Mouse (Mus musculus) cerebellum, postnatal 4 days (tissue): ENCODE measurements around the gene Arpp21.

Experiments
- DNase-seq, 2 experiments: peaks; one replicate each; pipeline ENCODE4 v3.0.0; 2022; ENCODE audit warnings: low spot score in 2 of 2, mixed read lengths in 1 of 2

Arpp21 gene

DNA sequence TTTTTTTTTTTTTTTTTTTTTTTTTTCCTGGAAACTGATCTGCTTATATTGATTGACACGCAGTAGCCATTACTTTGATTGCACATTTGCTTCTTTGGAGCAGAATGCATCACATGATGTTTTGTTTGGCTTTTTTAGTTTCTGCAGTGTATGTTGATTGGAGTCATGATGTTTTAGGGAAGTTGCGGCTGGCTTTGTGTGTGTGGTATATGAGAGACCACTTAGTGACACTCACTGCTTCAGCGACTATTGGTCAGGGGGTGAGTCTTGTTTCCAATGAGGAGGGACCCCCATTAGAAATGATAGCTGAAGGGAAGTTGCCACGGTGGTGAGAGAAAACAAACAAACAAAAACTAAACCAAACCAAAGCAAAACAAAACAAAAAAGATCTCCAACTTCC is 55.7 kb downstream of the Arpp21 start:
- no peak for DNase-seq

DNA sequence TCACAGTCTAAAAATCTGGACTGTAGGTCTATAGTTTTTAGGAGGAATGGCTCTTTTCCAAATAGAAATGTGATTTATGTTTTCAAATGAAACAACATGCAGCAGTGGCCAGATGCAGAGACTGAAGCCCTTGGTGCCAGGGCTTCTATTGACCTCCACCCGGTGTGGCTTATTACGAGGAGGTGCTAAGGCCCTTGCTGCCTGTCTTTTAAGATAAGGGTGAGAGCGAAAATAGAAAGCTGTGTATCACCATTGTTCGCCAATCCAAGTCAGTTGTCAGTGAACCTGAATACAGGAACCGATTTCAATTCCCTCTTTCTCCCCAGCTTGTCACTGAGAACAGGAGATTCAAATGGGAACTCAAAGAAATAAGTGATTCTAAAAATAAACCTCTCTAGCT is 57.3 kb downstream of the Arpp21 start:
- no peak for DNase-seq

GRCm38 (mm10) chr9:112177569-112177968 is 58.2 kb downstream of the Arpp21 start:
- DNase-seq: no peak

- no peak for DNase-seq
Observed at GRCm38 (mm10) chr9:112176317-112176716, 59.4 kb downstream of the Arpp21 start.

- no peak for DNase-seq
Observed at GRCm38 (mm10) chr9:112174407-112175357, 61.1 kb downstream of the Arpp21 start.

GRCm38 (mm10) chr9:112173778-112174177 is 62.0 kb downstream of the Arpp21 start:
- DNase-seq: no peak

- no peak for DNase-seq
Observed at GRCm38 (mm10) chr9:112164677-112165076, 71.1 kb downstream of the Arpp21 start.

DNA sequence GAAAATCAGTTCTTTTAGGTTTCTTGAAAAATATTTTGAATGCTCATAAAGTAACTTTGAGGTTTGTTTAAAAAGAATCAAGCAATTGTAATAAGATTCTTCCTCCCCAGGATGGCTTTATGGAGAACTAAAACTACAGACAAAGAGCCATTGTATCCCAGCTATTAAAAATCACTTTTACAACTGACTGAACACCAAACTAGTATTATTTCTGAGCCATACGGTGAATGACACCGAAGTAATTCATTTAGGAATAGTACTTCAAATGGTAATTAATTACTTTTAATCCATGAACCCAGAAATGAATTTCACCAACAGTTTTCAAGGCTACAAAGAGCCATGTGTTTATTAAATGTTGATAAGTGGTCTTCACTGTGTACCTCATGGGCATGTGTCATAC is 74.8 kb downstream of the Arpp21 start:
- DNase-seq: no peak

GRCm38 (mm10) chr9:112153972-112154371 is 81.8 kb downstream of the Arpp21 start:
- DNase-seq: no peak

DNA sequence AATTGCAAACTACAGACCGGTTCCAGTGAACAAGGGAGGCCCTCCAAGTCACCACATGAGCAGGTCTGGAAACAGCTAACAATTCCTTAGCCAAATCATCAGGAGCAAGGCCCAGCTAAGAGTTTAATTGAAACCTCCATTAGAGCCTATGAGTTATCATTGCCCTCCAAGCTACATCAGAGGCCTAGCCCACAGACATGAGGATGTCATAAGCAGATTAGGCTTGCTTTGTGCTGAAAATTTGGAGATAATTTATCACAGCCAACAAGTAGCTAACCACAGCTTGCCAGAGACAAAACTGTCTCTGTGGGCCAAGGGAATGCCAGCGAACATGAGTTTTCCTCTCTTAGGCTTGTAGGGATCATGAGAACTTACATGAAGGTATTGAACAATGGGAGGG is 83.0 kb downstream of the Arpp21 start:
- no peak for DNase-seq

DNA sequence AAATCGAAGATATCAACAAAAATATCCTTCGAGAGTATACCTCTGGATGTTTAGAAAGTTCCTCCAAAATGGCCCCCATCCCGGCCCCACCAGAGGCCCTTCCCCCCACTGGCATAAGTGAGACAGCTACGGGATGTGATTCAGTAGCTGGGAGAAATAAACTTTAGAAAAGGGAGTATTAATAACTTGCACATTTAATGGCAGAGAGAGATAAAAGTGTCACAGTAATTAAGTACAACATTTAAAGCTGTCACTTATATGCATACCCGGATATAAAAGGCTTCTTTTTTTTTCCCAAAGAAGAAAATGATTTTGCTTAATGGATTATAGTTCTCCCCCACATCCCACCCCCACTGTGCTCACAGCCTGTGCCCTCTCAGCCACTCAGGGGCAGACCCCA is 84.6 kb downstream of the Arpp21 start:
- DNase-seq: no peak

DNA sequence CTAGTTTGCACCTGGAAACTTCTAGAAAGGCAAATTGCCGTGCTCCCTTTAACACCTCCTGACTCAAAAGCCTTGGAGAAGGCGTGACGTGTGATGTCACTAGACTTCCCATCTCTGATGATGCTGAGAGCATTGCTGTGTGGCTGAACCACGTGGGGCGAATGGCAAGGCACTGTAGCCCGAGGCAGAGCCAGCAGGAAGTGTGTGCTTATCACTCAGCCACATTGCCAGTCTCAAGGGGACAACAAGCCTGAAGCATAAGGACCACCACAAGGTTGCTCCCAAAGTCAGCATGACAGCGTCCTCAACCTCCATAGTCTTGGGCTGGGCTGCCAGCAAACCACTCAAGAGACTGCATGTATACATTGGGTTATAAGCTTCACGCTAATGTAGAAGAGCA is 95.1 kb downstream of the Arpp21 start:
- DNase-seq: no peak

DNA sequence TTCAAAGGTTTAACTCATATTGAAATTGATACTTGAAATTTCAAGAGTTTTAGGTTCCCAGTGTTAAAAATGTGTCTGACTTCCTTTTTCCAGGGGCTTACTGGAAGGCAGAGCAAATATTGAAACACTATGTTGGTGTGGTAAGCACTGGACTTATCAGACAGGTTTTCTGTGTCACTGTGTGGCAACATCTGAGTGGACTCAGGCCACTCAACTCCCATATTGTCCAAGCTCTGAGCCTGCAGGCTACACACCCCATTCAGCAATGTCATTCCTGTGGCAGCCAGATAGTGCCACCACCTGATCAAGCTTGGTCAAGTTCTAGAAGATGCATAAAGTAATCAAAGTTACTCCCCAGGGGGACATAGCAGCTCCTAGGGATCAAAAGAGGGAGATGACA is 97.9 kb downstream of the Arpp21 start:
- no peak for DNase-seq

- no peak for DNase-seq
Observed at GRCm38 (mm10) chr9:112130812-112131211, 104.9 kb downstream of the Arpp21 start.

GRCm38 (mm10) chr9:112124667-112125066 is 111.1 kb downstream of the Arpp21 start:
- no peak for DNase-seq

- no peak for DNase-seq
Observed at GRCm38 (mm10) chr9:112124184-112124583, 111.6 kb downstream of the Arpp21 start.

DNA sequence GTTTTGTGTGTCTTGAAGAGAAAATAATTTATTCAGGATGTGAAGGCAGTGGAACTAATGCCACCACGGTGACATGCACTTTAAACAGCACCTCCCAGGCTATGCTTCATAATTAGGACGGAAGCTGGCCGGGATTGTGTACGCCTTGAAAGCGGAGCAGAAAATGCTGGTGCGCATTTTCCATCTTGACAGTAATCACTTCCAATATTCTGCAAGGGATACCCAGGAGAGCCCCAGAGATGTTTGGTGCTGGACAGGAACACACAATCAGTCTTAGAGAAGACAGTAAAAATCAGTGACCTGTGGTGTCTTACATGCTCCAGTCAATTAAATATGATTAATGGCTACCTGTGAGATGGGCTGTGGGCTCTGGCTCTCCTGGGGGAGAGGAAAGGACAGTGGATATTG is 112.3 kb downstream of the Arpp21 start:
- no peak for DNase-seq

GRCm38 (mm10) chr9:112119535-112119934 is 116.2 kb downstream of the Arpp21 start:
- no peak for DNase-seq

DNA sequence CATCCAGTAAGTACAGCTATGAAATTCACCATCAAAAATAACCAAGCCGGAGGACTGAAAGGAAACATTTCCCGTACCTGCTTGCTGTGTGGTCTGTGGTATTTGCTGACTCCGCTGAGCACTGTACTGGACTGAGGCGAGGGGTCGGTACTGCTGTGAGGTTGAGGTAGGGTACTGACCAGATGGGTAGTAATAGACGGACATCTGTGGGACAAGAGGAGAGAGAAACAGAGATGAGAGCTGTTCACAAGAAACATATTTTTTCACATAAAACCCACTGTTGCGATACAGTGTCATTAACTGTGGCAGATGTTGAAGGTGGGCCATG is 116.7 kb downstream of the Arpp21 start:
- DNase-seq: no peak

DNA sequence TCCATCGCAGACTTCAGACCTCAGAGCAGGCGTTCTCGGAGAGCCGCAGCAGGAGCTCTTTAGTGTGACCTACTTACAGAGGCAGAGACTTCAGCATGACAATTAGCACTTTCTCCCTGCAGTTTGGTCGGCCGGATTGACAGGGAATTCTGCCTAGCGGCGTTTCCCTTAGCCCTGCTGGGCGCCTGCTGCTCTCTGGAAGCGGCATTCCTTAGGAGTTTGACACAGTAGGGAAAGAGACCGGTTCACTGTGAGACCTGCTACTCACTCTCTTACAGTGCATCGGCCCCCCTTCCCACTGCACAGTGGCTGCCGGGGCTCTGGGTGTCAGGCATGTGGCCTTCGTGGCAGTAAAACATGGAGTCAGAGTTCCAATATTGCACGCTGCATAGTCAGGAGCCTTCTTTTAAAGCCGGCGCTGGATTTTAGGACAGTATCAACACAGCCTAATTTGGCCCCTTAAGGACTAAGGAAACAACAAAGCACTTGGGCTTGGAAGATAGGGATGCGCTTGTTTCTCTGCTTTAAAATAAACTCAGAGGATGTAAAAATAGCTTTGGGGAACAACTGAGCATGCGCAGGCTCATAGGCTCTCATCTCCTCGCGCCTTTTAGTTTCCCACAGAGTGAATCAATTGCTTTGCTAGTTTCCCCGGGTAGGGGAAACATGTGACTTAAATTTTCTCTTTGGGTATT is 117.2 kb downstream of the Arpp21 start:
- DNase-seq: peak in 1 of 2 experiments; percentile 36

DNA sequence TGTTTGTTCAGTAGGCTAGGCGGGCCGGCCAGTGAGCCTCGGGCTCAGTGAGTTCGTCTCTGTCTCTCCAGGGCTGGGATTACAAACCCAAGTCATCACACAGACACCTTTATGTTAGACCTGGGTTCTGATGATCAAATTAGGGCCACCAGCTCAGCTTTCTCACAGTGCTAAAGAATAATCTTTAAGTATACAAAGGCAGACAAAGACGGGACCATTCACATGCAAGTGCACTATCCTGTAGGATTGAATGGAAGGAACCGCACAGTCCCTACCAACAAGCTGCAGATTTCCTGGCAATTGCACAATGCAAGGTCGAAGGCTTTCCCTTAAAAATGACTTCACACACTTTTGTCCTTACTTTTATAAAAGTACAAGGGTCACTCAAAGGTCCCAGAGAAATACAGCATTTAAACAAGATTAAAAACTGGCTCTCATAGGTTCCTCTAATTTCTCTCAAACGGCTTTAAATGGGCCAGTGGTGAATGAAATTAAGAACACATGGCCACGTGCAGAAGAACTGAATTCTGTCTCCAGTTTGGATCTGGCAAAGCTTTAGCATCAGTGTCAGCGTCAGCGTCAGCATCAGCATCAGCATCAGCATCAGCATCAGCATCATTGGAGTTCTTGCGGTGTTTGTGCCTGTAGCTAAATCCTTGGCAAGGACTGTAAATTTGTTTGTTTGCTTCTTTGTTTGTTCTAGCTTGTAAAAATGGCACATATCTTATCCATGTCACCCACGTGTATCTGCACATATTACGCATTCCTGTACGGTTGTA is 117.9 kb downstream of the Arpp21 start:
- no peak for DNase-seq

DNA sequence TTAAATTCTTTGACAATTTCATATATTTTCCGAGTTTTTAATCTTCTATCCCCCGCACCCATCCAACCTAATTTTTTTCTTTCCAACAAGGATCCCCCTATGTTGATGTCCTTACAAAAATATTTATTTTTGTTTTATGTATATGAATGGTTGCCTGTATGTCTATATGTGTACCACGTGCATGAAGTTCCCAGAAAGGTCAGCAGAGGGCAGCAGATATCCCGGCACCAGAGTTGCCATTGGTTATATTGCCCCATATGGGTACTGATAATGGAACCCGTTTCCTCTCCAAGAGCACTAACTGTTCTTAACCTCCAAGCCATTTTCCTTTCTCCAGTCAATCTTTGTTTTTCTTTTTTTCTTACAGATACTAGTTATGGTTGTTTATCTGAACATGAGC is 124.1 kb downstream of the Arpp21 start:
- no peak for DNase-seq

DNA sequence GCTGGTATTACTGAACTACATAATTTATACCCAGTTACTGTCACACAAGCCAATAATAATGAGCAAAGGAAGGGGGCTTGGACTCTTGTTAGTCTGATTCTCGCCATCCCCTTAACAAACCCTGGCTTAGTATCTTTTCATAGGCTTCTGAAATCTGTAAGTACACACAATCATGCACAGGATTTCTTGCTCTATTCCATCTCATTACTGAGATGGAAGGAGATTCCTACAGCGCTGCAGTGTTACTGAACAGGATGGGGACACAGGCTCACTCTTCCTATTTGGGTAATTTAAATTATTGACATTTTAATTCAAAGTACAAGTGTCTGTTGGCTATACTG is 132.9 kb downstream of the Arpp21 start:
- DNase-seq: no peak
